Mouse (Mus musculus) olfactory bulb, adult 2 months (tissue): ENCODE data around the gene Pknox1. TPM values are rescaled to one million over a fixed set of nuclear protein-coding genes. Genes with fewer than 3 reads are reported as not detected.

Experiments
- H3K27ac ChIP-seq: fragments of 200-500 bp; 2 replicates; pipeline ENCODE4 v1.5.1; 2012; ENCODE audit warnings: low read depth, low read length; ENCODE audit not compliant: insufficient read depth
- H3K4me1 ChIP-seq: fragments of 200-500 bp; 2 replicates; pipeline ENCODE4 v1.6.1; 2012; ENCODE audit warnings: low read length; ENCODE audit not compliant: control insufficient read depth, insufficient read depth
- H3K4me3 ChIP-seq: fragments of 200-500 bp; 2 replicates; pipeline ENCODE4 v1.5.1; 2012; ENCODE audit warnings: mild to moderate bottlenecking, low read depth, low read length, moderate library complexity; ENCODE audit not compliant: insufficient read depth
- CTCF ChIP-seq: fragments of 200-500 bp; IDR thresholded peaks from 2 replicates; pipeline ENCODE4 v1.5.1; 2012; ENCODE audit warnings: low read depth, mild to moderate bottlenecking, low read length, moderate library complexity; ENCODE audit not compliant: insufficient read depth
- POLR2A ChIP-seq: fragments of 200-500 bp; IDR thresholded peaks from 2 replicates; pipeline ENCODE4 v1.6.1; 2012; ENCODE audit warnings: mild to moderate bottlenecking, low read depth, low read length, moderate library complexity; ENCODE audit not compliant: insufficient read depth
- WGBS: fragments of 180-500 bp; shearing (Covaris S2); methylation state at CpG from one replicate; pipeline ENCODE4 v1.1.7; 2018; 5-methylcytosine and 5-hydroxymethylcytosine counted together
- polyA plus RNA-seq: library from polyadenylated mRNA; stranded (reverse); fragments of >200 nt; gene quantifications from 2 replicates; pipeline ENCODE4 v1.2.4, GENCODE M21; 2012; ENCODE audit warnings: low replicate concordance; ENCODE audit not compliant: missing spikeins, insufficient read depth, insufficient read length

Gene Pknox1
- polyA plus RNA-seq, 1 experiment: 75.7 TPM

- 29% methylated on average over 3 of the region's 3 CpGs for WGBS
These were observed 15.8 kb downstream of the Pknox1 start for GRCm38 (mm10) chr17:31580344-31580743.

GRCm38 (mm10) chr17:31583185-31583584 lies 18.7 kb downstream of the Pknox1 start:
- H3K27ac ChIP-seq: no peak overlapping the region
- TF ChIP-seq CTCF: no peak
- no peak for TF ChIP-seq POLR2A
- H3K4me1 ChIP-seq: peaks cover 15% of the 10 kb centered on the region
- H3K4me3 ChIP-seq: no peak overlapping the region
- 73% methylated on average over 3 of the region's 3 CpGs for WGBS

More at GRCm38 (mm10) chr17:31580344-31580743, 15.8 kb downstream of the Pknox1 start:
- TF ChIP-seq POLR2A (no peak), CTCF (no peak)
- H3K4me1 ChIP-seq: peaks cover 20% of the 10 kb centered on the region
- no peak overlapping the region for H3K4me3 ChIP-seq
- H3K27ac ChIP-seq: no peak overlapping the region

GRCm38 (mm10) chr17:31583781-31584180 lies 19.2 kb downstream of the Pknox1 start:
- 87% methylated on average over 6 of the region's 6 CpGs for WGBS
- TF ChIP-seq CTCF (no peak), POLR2A (no peak)
- Histone ChIP-seq H3K4me3 (no peak overlapping the region), H3K4me1 (peaks cover 15% of the 10 kb centered on the region), H3K27ac (no peak overlapping the region)

- 67% methylated on average over 7 of the region's 7 CpGs for WGBS
- no peak overlapping the region for H3K27ac ChIP-seq
- TF ChIP-seq CTCF (no peak), POLR2A (no peak)
- H3K4me1 ChIP-seq: no peaks in the 10 kb centered on the region
- H3K4me3 ChIP-seq: no peak overlapping the region
These were observed 23.6 kb downstream of the Pknox1 start for GRCm38 (mm10) chr17:31588115-31588514.

- WGBS: 87% methylated on average over 4 of the region's 4 CpGs
- H3K4me1 ChIP-seq: no peaks in the 10 kb centered on the region
- TF ChIP-seq POLR2A (no peak), CTCF (no peak)
- H3K4me3 ChIP-seq: no peak overlapping the region
- H3K27ac ChIP-seq: no peak overlapping the region
These were observed 24.2 kb downstream of the Pknox1 start for GRCm38 (mm10) chr17:31588726-31589125.

GRCm38 (mm10) chr17:31590846-31591245 lies 26.3 kb downstream of the Pknox1 start:
- Histone ChIP-seq H3K4me3 (no peak overlapping the region), H3K4me1 (no peaks in the 10 kb centered on the region), H3K27ac (no peak overlapping the region)
- TF ChIP-seq CTCF: no peak
- TF ChIP-seq POLR2A: no peak
- WGBS: 86% methylated on average over 11 of the region's 11 CpGs

- H3K27ac ChIP-seq: no peak overlapping the region
- no peak overlapping the region for H3K4me3 ChIP-seq
- TF ChIP-seq POLR2A (no peak), CTCF (no peak)
- 79% methylated on average over 7 of the region's 7 CpGs for WGBS
- no peaks in the 10 kb centered on the region for H3K4me1 ChIP-seq
These were observed 30.1 kb downstream of the Pknox1 start for GRCm38 (mm10) chr17:31594590-31594989.

GRCm38 (mm10) chr17:31595077-31595476 lies 30.5 kb downstream of the Pknox1 start:
- Histone ChIP-seq H3K4me3 (no peak overlapping the region), H3K4me1 (no peaks in the 10 kb centered on the region), H3K27ac (no peak overlapping the region)
- TF ChIP-seq CTCF (no peak), POLR2A (no peak)
- 62% methylated on average over 5 of the region's 5 CpGs for WGBS

GRCm38 (mm10) chr17:31597957-31598356 lies 33.4 kb downstream of the Pknox1 start:
- WGBS: 93% methylated on average over 9 of the region's 9 CpGs
- H3K27ac ChIP-seq: no peak overlapping the region
- no peak overlapping the region for H3K4me3 ChIP-seq
- TF ChIP-seq CTCF (no peak), POLR2A (no peak)
- H3K4me1 ChIP-seq: no peaks in the 10 kb centered on the region

GRCm38 (mm10) chr17:31598593-31598992 lies 34.1 kb downstream of the Pknox1 start:
- Histone ChIP-seq H3K27ac (no peak overlapping the region), H3K4me3 (no peak overlapping the region), H3K4me1 (no peaks in the 10 kb centered on the region)
- TF ChIP-seq POLR2A: no peak
- TF ChIP-seq CTCF: no peak
- WGBS: 86% methylated on average over 8 of the region's 8 CpGs
